Mouse (Mus musculus) hindbrain, embryonic 13.5 days (tissue): ENCODE data around the gene Sesn3. TPM values are rescaled to one million over a fixed set of nuclear protein-coding genes. Genes with fewer than 3 reads are reported as not detected.
A peak's percentile ranks its signal among the peaks of the same experiment; 100 is the strongest.
"Not testable (repeated sequence)": the region's sequence is repeated elsewhere in the genome, so short reads cannot be mapped to it uniquely, and the experiment has no call there.

Experiments used
- ATAC-seq: fragments of 200-750 bp; cut with Nextera tagmentation; 2 replicates; pipeline ENCODE4 v1.8.0; 2017; ENCODE audit warnings: moderate TSS enrichment; ENCODE audit not compliant: low FRiP score
- H3K27ac ChIP-seq: fragments of 300-500 bp; sonication (generic); 2 replicates; pipeline ENCODE4 v1.5.1; 2015; ENCODE audit warnings: inconsistent platforms, mild to moderate bottlenecking, moderate library complexity
- H3K27me3 ChIP-seq: fragments of 300-500 bp; sonication (generic); 2 replicates; pipeline ENCODE4 v1.6.1; 2015; ENCODE audit warnings: mild to moderate bottlenecking, inconsistent platforms
- H3K36me3 ChIP-seq: fragments of 300-500 bp; sonication (generic); 2 replicates; pipeline ENCODE4 v1.6.1; 2015; ENCODE audit warnings: mild to moderate bottlenecking, inconsistent platforms
- H3K4me1 ChIP-seq: fragments of 300-500 bp; sonication (generic); replicated peaks from 2 replicates; pipeline ENCODE4 v1.6.1; 2015; ENCODE audit warnings: inconsistent platforms
- H3K4me2 ChIP-seq: fragments of 300-500 bp; sonication (generic); 2 replicates; pipeline ENCODE4 v1.6.1; 2015; ENCODE audit warnings: inconsistent platforms, mild to moderate bottlenecking, moderate library complexity
- H3K4me3 ChIP-seq: fragments of 300-500 bp; sonication (generic); 2 replicates; pipeline ENCODE4 v1.5.1; 2015; ENCODE audit warnings: mild to moderate bottlenecking, inconsistent platforms
- H3K9ac ChIP-seq: fragments of 300-500 bp; sonication (generic); 2 replicates; pipeline ENCODE4 v1.6.1; 2015; ENCODE audit warnings: mild to moderate bottlenecking, inconsistent platforms
- H3K9me3 ChIP-seq: fragments of 300-500 bp; sonication (generic); 2 replicates; pipeline ENCODE4 v1.6.1; 2016; ENCODE audit warnings: inconsistent platforms
- WGBS: fragments of 180-500 bp; shearing (Covaris S2); methylation state at CpG from one replicate; pipeline ENCODE4 v1.1.7; 2015; 5-methylcytosine and 5-hydroxymethylcytosine counted together
- polyA plus RNA-seq: library from polyadenylated mRNA; unstranded; fragments of >200 nt; fragmentation: Nextera tagmentation; extraction: Ambion mirVana; gene quantifications from 2 replicates; pipeline ENCODE4 v1.2.1, GENCODE M21; 2015

Gene Sesn3
- polyA plus RNA-seq, 1 experiment from 2014 or later, result 20.2 TPM

DNA sequence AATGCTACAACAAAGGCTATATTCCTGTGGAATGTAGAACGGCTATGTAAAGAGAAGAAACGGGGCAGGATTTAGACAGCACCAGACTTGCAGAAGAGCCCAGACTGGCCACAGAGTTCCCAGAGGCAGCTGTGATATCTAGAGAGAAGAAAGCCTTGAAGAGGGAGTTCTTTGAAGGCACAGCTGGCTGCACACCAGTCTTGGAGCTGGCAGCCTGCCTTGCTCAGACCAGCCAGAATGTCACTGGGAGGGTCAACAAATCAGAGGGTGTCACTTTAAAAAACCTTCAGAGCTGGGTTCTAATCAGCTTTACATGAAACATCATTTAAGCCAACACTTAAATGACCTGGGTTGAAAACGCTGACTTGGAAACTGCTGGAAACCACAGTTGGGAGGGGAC, 63.8 kb downstream of the Sesn3 start:
- ATAC-seq, result no peak
- no peaks in the 10 kb centered on the region for H3K4me1 ChIP-seq
- H3K27ac ChIP-seq, result no peak overlapping the region
- no peak overlapping the region for H3K4me2 ChIP-seq
- H3K27me3 ChIP-seq, result no peaks in the 10 kb centered on the region
- H3K9me3 ChIP-seq, result no peaks in the 10 kb centered on the region
- no peak overlapping the region for H3K9ac ChIP-seq
- no peaks in the 10 kb centered on the region; the same call in 1 of the 2 replicates for H3K36me3 ChIP-seq
- WGBS, result 79% methylated on average over 3 of the region's 3 CpGs
- H3K4me3 ChIP-seq, result no peak overlapping the region

DNA sequence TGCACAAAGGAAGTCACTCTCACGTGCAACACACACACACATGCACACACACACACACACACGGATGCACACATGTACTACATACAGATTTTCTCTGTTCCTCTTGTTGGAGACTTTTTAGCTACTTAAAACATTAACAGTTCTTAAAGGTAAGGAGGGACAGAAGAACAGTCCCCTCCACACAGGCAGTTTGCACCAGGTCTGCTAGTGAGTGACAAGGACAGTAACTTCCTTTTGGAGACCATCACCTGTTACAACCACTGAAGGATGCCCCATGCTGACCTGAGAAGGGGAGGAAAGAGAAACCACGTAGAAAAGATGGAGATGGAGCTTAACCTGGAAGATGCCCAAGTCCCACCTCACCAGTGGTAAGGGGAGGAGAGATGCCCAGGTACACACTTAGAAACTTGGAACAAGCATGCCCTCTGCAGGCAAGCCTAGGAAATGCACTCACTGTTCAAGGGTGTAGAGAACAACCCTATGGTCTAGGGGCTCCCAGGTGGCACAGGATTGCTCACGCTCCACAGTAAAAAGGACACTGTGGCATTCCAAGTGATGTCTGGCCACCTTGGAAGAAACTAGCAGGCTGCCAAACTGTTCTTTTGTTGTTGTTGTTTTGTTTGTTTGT, 67.3 kb downstream of the Sesn3 start:
- WGBS, result 55% methylated on average over 4 of the region's 4 CpGs

DNA sequence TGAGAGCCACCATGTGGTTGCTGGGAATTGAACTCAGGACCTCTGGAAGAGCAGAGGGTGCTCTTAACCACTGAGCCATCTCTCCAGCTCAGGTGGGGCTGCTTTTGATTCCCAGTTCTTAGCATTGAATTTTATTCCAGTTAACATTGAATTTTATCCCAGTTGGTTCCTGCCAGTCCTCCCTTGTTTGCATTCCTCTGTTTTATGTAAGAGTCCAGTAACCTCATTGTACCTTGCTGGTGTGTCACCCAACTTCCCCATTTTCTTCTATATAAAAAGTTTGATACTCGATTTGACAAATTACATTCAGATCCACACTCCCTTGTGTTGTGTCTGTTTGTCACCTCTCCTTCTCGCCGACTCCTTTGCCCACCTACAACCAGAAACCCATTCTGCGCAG, 71.0 kb downstream of the Sesn3 start:
- H3K27ac ChIP-seq, H3K4me2 ChIP-seq, H3K9ac ChIP-seq, H3K9me3 ChIP-seq, H3K4me1 ChIP-seq, H3K4me3 ChIP-seq, H3K27me3 ChIP-seq, H3K36me3 ChIP-seq, ATAC-seq: not testable (repeated sequence)
- 96% methylated on average over 4 of the region's 4 CpGs for WGBS

More for the DNA sequence above, 67.3 kb downstream of the Sesn3 start:
- Histone ChIP-seq H3K4me3 (no peak overlapping the region), H3K9me3 (no peaks in the 10 kb centered on the region), H3K4me2 (no peak overlapping the region), H3K27ac (no peak overlapping the region), H3K9ac (no peak overlapping the region), H3K4me1 (no peaks in the 10 kb centered on the region), H3K36me3 (no peaks in the 10 kb centered on the region), H3K27me3 (no peaks in the 10 kb centered on the region)
- peak; percentile 88 for ATAC-seq

DNA sequence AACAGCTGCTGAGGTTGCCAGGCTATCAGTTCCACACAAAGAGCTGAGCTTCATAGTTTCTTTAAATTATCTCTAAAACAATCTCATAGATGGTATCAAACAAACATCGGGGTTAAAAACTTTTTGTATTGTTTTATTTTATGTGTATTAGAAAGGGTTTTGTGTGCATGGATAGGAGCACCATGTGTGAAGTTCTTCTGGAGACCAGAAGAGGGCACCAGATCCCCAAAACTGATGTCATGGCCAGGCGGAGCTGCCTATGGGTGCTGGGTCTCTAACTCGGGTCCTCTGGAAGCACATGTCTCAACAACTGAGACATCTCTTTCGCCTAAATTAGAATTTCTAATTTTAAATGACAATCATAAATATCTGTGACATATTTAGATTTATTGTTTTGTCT, 73.5 kb downstream of the Sesn3 start:
- Histone ChIP-seq H3K9ac (no peak overlapping the region), H3K27ac (no peak overlapping the region), H3K4me2 (no peak overlapping the region), H3K36me3 (no peaks in the 10 kb centered on the region), H3K4me3 (no peak overlapping the region), H3K27me3 (no peaks in the 10 kb centered on the region), H3K9me3 (no peaks in the 10 kb centered on the region), H3K4me1 (no peaks in the 10 kb centered on the region)
- WGBS, result 54% methylated on average over 4 of the region's 4 CpGs
- no peak for ATAC-seq

DNA sequence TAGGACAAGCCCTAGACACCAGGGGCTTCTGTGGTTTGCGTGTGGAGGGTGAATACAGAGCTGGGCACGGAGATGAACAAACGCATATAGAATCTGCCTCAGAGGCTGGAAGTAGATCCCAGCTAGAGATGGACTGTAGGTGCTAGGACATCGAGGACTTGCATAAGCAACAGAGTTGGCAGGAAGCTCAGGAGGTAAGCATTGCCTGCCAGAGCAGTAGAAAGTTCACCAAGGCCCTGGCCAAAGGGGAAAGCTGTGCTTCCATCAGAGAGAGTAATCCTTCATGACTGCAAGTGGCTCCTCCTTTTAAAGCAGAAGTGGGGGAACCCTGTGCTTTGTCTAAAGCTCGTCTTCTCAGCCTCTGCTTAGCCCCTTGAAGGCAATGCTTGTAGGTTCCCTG, 74.5 kb downstream of the Sesn3 start:
- H3K36me3 ChIP-seq, result no peaks in the 10 kb centered on the region
- no peak for ATAC-seq
- H3K27me3 ChIP-seq, result no peaks in the 10 kb centered on the region
- H3K27ac ChIP-seq, result no peak overlapping the region
- 0 out of 2 replicates have a peak, but pooled peaks cover 3% of the 10 kb centered on the region for H3K4me1 ChIP-seq
- no peak overlapping the region for H3K4me2 ChIP-seq
- no peaks in the 10 kb centered on the region for H3K9me3 ChIP-seq
- WGBS, result 92% methylated on average over 5 of the region's 5 CpGs
- H3K4me3 ChIP-seq, result no peak overlapping the region
- H3K9ac ChIP-seq, result no peak overlapping the region

DNA sequence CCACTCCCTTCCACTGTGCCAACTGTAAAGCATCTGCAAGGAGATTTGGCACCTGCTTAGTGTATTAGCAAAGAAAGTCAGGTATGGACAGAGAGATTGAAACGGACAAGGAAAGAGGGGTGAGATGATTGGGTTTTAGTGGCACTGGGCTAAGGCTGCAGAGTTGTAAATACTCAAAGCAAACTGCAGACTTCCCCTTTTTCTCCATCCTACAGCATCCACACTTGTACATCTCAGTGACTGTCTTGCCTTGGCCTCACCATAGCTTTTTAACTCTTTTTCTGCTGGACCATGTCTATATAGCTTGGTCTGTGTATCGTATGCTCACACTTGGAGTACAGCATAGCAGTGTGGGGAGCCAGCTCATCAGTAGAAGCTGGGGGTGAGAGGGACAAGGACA, 75.9 kb downstream of the Sesn3 start:
- peaks cover 10% of the 10 kb centered on the region for H3K4me1 ChIP-seq
- no peaks in the 10 kb centered on the region for H3K9me3 ChIP-seq
- H3K4me2 ChIP-seq, result no peak overlapping the region
- no peak overlapping the region for H3K27ac ChIP-seq
- no peaks in the 10 kb centered on the region for H3K27me3 ChIP-seq
- no peaks in the 10 kb centered on the region for H3K36me3 ChIP-seq
- no peak overlapping the region for H3K9ac ChIP-seq
- no peak for ATAC-seq
- 76% methylated on average over 2 of the region's 2 CpGs for WGBS
- no peak overlapping the region for H3K4me3 ChIP-seq

DNA sequence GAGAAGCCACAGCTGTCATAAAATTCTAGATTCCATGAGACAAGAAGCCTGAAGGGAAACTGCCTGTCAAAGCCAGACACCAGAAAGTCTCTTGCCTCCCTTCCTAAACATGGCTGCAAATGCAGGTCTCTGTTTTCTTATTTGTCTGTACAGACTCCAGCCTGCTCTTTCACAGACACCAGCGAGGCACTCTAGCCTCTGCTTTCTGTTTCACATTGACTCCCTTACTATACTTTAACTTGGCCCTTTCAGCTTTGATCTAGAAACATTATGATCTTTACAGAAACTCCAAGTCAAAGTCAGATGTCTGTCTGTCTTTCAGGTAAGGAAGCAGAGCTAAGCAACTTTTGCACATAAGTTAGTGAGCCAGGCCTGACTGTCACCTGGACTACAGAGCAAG, 77.5 kb downstream of the Sesn3 start:
- peaks cover 10% of the 10 kb centered on the region for H3K4me1 ChIP-seq
- H3K4me3 ChIP-seq, result no peak overlapping the region
- H3K27me3 ChIP-seq, result no peaks in the 10 kb centered on the region
- no peaks in the 10 kb centered on the region for H3K9me3 ChIP-seq
- peaks cover 6% of the 10 kb centered on the region for H3K36me3 ChIP-seq
- no peak for ATAC-seq
- H3K4me2 ChIP-seq, result no peak overlapping the region
- 76% methylated on average over 1 of the region's 1 CpGs for WGBS
- no peak overlapping the region for H3K27ac ChIP-seq
- no peak overlapping the region for H3K9ac ChIP-seq

DNA sequence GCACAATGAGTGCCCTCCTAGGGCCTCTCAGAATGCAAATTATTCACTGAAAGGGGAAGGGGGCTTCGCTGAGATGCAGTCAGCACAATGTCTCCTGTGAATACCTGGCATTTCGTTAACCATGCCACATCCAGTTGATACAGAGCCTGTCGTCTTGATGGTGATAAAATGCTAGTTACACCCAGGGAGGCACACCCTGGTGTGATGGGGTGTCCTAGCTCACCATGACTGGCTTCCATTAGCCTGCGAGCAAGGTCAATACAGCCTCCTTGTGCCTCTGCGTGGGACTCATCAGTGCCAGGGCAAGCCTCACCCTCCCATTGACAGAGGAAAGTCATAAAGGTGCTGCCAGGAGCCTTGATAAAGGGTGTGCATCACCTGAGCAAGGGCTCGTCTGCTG, 80.0 kb downstream of the Sesn3 start:
- ATAC-seq, result no peak
- H3K36me3 ChIP-seq, result peaks cover 8% of the 10 kb centered on the region
- 0 out of 2 replicates have a peak overlapping the region, but pooled peaks have one; percentile 19 for H3K27ac ChIP-seq

DNA sequence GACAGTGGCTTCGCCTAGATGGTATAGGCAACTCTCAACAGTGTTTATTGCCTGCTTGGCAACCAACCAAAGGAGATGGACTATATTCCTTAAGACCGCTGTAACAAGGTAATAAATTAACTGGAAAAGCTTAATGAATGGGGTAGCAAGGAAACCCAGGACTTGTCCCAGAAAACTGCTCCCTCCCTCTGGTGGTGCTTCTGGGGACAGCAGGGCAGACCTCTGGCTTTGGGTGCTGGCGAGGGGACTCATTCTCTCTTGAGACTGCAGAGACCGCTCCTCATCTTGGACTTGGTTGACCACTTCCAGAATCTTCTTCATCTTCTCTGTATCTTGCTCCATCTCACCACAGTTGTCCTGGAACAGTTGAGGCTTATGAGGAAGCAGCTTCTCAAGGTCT, 82.2 kb downstream of the Sesn3 start:
- no peaks in the 10 kb centered on the region for H3K27me3 ChIP-seq
- no peak overlapping the region for H3K27ac ChIP-seq
- H3K36me3 ChIP-seq, result peaks cover 8% of the 10 kb centered on the region
- H3K4me2 ChIP-seq, result no peak overlapping the region
- no peak overlapping the region for H3K9ac ChIP-seq
- peaks cover 10% of the 10 kb centered on the region for H3K4me1 ChIP-seq
- no peaks in the 10 kb centered on the region for H3K9me3 ChIP-seq
- ATAC-seq, result no peak
- no peak overlapping the region for H3K4me3 ChIP-seq
- 89% methylated on average over 4 of the region's 4 CpGs for WGBS

More for the DNA sequence above, 80.0 kb downstream of the Sesn3 start:
- WGBS, result 44% methylated on average over 6 of the region's 6 CpGs
- no peak overlapping the region for H3K4me2 ChIP-seq
- no peak overlapping the region for H3K4me3 ChIP-seq
- H3K9ac ChIP-seq, result no peak overlapping the region
- no peaks in the 10 kb centered on the region for H3K9me3 ChIP-seq
- H3K4me1 ChIP-seq, result peaks cover 10% of the 10 kb centered on the region
- no peaks in the 10 kb centered on the region for H3K27me3 ChIP-seq

DNA sequence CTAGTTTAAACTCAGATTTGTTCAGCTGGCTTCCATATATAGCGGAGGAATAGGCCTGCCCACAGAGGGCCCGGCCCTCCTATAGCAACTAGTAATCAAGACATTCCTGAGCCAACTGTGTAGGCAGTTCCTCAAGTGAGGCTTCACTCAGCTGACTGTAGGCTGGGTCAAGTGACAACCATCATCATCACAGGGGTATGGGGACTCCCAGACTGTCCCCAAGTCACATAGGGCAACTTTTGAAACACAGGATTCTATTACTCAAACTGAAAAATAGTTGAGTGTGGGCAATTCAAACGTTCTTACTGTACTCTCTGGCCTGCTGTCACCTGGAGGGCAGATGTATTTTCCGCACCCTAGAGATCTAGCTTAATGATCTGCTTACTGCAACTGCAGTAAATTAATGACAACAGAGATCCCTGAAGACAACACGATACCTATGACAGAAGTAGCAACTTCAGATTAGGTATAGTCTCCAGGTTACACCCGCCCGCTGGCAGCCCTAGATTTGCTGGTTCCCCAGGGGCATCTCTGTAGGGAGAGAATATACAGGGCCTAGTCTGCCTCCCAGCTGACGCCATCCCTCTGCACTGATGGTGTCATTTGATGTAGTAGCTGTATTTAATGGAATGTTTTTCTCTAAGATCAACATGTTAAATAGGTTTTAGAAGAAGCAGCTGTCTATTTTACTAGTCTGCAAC, 87.4 kb downstream of the Sesn3 start:
- WGBS, result 87% methylated on average over 8 of the region's 8 CpGs

DNA sequence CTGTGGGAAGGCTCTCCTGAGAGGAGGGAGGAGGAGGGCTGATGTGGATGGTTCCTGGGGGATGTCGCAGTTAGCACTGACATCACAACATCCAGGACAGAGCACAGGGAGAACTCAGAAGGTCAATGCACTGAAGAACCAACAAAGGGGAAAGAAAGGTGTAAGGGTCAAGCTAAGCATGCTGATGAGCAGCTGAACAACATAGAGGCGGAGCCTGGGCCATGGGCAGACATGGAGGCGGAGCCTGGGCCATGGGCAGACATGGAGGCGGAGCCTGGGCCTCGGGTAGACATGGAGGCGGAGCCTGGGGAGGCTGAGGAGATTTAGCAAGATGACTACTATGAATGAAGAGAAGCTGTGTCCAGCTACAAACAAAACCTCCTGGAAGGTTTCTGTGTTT, 88.7 kb downstream of the Sesn3 start:
- Histone ChIP-seq H3K4me2 (no peak overlapping the region), H3K9me3 (0 out of 2 replicates have a peak, but pooled peaks cover under 1% of the 10 kb centered on the region), H3K36me3 (peaks cover under 1% of the 10 kb centered on the region; the same call in 1 of the 2 replicates), H3K9ac (no peak overlapping the region), H3K27me3 (no peaks in the 10 kb centered on the region), H3K4me1 (0 out of 2 replicates have a peak, but pooled peaks cover 4% of the 10 kb centered on the region), H3K4me3 (no peak overlapping the region), H3K27ac (no peak overlapping the region)
- no peak for ATAC-seq
- WGBS, result 90% methylated on average over 6 of the region's 6 CpGs

More for the DNA sequence above, 87.4 kb downstream of the Sesn3 start:
- H3K4me2 ChIP-seq, result no peak overlapping the region
- H3K9me3 ChIP-seq, result no peaks in the 10 kb centered on the region
- no peak overlapping the region for H3K27ac ChIP-seq
- no peak overlapping the region for H3K9ac ChIP-seq
- H3K36me3 ChIP-seq, result peaks cover 3% of the 10 kb centered on the region
- H3K4me1 ChIP-seq, result 0 out of 2 replicates have a peak, but pooled peaks cover 4% of the 10 kb centered on the region
- H3K4me3 ChIP-seq, result no peak overlapping the region
- ATAC-seq, result no peak
- no peaks in the 10 kb centered on the region for H3K27me3 ChIP-seq

DNA sequence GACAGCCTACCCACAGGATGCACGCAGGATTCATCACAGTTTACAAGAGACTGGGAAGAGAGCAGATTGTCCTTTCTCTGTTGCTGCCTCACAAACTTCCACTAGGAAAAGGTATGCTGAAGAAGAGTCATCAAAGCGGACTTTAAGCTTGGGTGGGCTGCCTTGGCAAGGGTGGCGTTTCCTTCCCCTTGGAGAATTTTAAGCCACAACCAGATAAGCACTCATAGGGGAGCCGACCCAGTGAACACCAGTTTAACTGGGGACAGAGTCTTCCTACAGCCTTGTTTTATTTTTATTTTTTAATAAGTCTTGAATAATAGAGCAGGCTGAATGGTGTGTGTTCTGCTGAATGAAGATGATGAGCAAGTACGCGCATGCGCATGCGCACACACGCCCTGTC, 89.9 kb downstream of the Sesn3 start:
- H3K27me3 ChIP-seq, result no peaks in the 10 kb centered on the region
- no peak overlapping the region for H3K4me2 ChIP-seq
- 0 out of 2 replicates have a peak, but pooled peaks cover 3% of the 10 kb centered on the region for H3K9me3 ChIP-seq
- H3K27ac ChIP-seq, result no peak overlapping the region
- H3K9ac ChIP-seq, result no peak overlapping the region
- H3K36me3 ChIP-seq, result peaks cover 5% of the 10 kb centered on the region; the same call in 1 of the 2 replicates
- WGBS, result 95% methylated on average over 9 of the region's 9 CpGs
- ATAC-seq, result no peak
- H3K4me1 ChIP-seq, result 0 out of 2 replicates have a peak, but pooled peaks cover 4% of the 10 kb centered on the region
- no peak overlapping the region for H3K4me3 ChIP-seq
